Mouse (Mus musculus): ENCODE results near the gene Mapk11. TPM values are rescaled to one million over a fixed set of nuclear protein-coding genes. Genes with fewer than 3 reads are reported as not detected.

The Mapk11 gene
- total RNA-seq, 1 experiment: 6.6 TPM

DNA sequence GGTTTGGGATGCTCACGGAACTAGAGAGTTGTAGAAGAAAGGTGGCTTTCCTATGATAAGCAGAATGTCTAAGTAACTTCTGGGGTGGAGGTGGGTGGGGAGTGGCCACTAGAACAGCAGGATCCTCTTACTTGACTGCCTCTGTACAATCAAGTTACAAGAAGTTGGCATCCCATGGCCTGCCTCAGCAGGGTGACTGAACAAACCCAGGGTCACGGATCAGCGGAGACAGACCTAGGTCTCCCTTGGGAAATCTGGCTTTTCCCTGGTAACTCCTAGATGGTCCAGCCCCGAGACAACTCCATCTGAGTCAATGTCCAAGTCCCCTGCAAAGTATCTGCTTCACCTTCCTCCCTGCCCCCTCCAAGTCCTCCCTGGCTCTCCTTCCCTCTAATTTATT lies 1.5 kb downstream of the Mapk11 start:
- TF ChIP-seq MAFK (IDR thresholded peaks at IDR 0.05; ENCODE audit: insufficient read depth, low read depth, low read length): no peak
- TF ChIP-seq ZC3H11A (IDR thresholded peaks at IDR 0.05; ENCODE audit: borderline replicate concordance, low read depth, low read length): no peak
- no peak for TF ChIP-seq ZNF384 (IDR thresholded peaks at IDR 0.05; ENCODE audit: low read depth, low read length)
- no peak for TF ChIP-seq CHD2 (IDR thresholded peaks at IDR 0.05; ENCODE audit: low read depth, low read length)
- no peak for TF ChIP-seq HCFC1 (IDR thresholded peaks at IDR 0.05; ENCODE audit: borderline replicate concordance, insufficient read depth, low read length)
- DNase-seq (ENCODE audit: low read depth, low spot score): no peak
- Histone ChIP-seq H3K4me1 (ENCODE audit: control insufficient read depth in 2 of 2, insufficient read depth in 2 of 2, low read length in 2 of 2, poor library complexity in 1 of 2) (peaks cover 0 to 31% of the 10 kb centered on the region in 2 experiments; a peak in 3 of 4 replicates), H3K4me3 (ENCODE audit: insufficient read depth in 1 of 2, low read depth in 1 of 2, low read length in 2 of 2, poor library complexity in 1 of 2, severe bottlenecking in 1 of 2) (no peak overlapping the region), H3K9me3 (ENCODE audit: control insufficient read depth, insufficient read depth, low read depth, low read length) (no peaks in the 10 kb centered on the region), H3K27ac (ENCODE audit: insufficient read depth, low read depth, low read length, poor library complexity, severe bottlenecking) (no peak overlapping the region), H3K36me3 (ENCODE audit: control insufficient read depth, insufficient read depth, low read length, poor library complexity, severe bottlenecking) (peaks cover 4% of the 10 kb centered on the region; the same call in 1 of the 2 replicates), H3K9ac (ENCODE audit: insufficient read depth, low read depth, low read length, poor library complexity, severe bottlenecking) (no peak overlapping the region)
- in situ Hi-C loops (cut with MboI; ENCODE audit: low sequenced_read_pairs in 2 of 2, unreplicated experiment in 2 of 2): no loop called here

GRCm38 (mm10) chr15:89147456-89147855 lies 2.0 kb downstream of the Mapk11 start:
- peaks cover 0 to 27% of the 10 kb centered on the region in 2 experiments; a peak in 3 of 4 replicates for H3K4me1 ChIP-seq (ENCODE audit: control insufficient read depth in 2 of 2, insufficient read depth in 2 of 2, low read length in 2 of 2, poor library complexity in 1 of 2)
- no peaks in the 10 kb centered on the region for H3K9me3 ChIP-seq (ENCODE audit: control insufficient read depth, insufficient read depth, low read depth, low read length)
- H3K4me3 ChIP-seq (ENCODE audit: insufficient read depth in 1 of 2, low read depth in 1 of 2, low read length in 2 of 2, poor library complexity in 1 of 2, severe bottlenecking in 1 of 2): no peak overlapping the region
- H3K36me3 ChIP-seq (ENCODE audit: control insufficient read depth, insufficient read depth, low read length, poor library complexity, severe bottlenecking): peaks cover 4% of the 10 kb centered on the region; the same call in 1 of the 2 replicates
- DNase-seq (ENCODE audit: low read depth, low spot score): no peak
- in situ Hi-C loops (cut with MboI; ENCODE audit: low sequenced_read_pairs in 2 of 2, unreplicated experiment in 2 of 2): no loop called here
- H3K9ac ChIP-seq (ENCODE audit: insufficient read depth, low read depth, low read length, poor library complexity, severe bottlenecking): no peak overlapping the region
- no peak for TF ChIP-seq HCFC1 (IDR thresholded peaks at IDR 0.05; ENCODE audit: borderline replicate concordance, insufficient read depth, low read length)
- no peak for TF ChIP-seq CHD2 (IDR thresholded peaks at IDR 0.05; ENCODE audit: low read depth, low read length)
- H3K27ac ChIP-seq (ENCODE audit: insufficient read depth, low read depth, low read length, poor library complexity, severe bottlenecking): no peak overlapping the region

- TF ChIP-seq HCFC1 (IDR thresholded peaks at IDR 0.05; ENCODE audit: borderline replicate concordance, insufficient read depth, low read length) (no peak), CHD2 (IDR thresholded peaks at IDR 0.05; ENCODE audit: low read depth, low read length) (no peak), ZC3H11A (IDR thresholded peaks at IDR 0.05; ENCODE audit: borderline replicate concordance, low read depth, low read length) (no peak), MAFK (IDR thresholded peaks at IDR 0.05; ENCODE audit: insufficient read depth, low read depth, low read length) (no peak), ZNF384 (IDR thresholded peaks at IDR 0.05; ENCODE audit: low read depth, low read length) (no peak)
- H3K4me1 ChIP-seq (ENCODE audit: control insufficient read depth in 2 of 2, insufficient read depth in 2 of 2, low read length in 2 of 2, poor library complexity in 1 of 2): peaks cover 0 to 25% of the 10 kb centered on the region in 2 experiments; a peak in 3 of 4 replicates
- H3K27ac ChIP-seq (ENCODE audit: insufficient read depth, low read depth, low read length, poor library complexity, severe bottlenecking): no peak overlapping the region
- peak overlapping the region; percentile 45 to 65; a peak in 2 of 4 replicates for H3K4me3 ChIP-seq (ENCODE audit: insufficient read depth in 1 of 2, low read depth in 1 of 2, low read length in 2 of 2, poor library complexity in 1 of 2, severe bottlenecking in 1 of 2)
- peaks cover 4% of the 10 kb centered on the region; the same call in 1 of the 2 replicates for H3K36me3 ChIP-seq (ENCODE audit: control insufficient read depth, insufficient read depth, low read length, poor library complexity, severe bottlenecking)
- no peaks in the 10 kb centered on the region for H3K9me3 ChIP-seq (ENCODE audit: control insufficient read depth, insufficient read depth, low read depth, low read length)
- in situ Hi-C loops (cut with MboI; ENCODE audit: low sequenced_read_pairs in 2 of 2, unreplicated experiment in 2 of 2): no loop called here
- H3K9ac ChIP-seq (ENCODE audit: insufficient read depth, low read depth, low read length, poor library complexity, severe bottlenecking): 0 out of 2 replicates have a peak overlapping the region, but pooled peaks have one; percentile 1
- DNase-seq (ENCODE audit: low read depth, low spot score): no peak
These were observed 2.4 kb downstream of the Mapk11 start for GRCm38 (mm10) chr15:89147024-89147423.

DNA sequence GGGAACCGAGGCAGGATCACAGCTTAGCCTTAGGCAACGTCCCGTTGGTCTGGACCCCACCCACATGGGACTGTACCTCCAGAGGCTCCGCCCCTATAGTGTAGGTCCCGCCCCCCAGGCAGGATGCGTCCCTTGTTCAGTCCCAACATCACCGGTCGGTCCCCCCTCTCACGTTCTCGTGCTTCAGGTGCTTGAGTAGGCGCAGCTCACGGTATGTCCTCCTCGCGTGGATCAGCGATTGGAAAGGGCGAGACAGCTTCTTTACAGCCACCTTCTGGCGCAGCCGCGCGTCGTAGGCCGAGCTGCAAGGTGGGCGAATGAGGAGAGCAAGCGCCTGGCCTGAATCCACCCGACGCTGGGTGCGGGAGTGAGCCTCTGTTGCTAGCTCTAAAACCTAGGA lies 2.9 kb downstream of the Mapk11 start:
- no peak for TF ChIP-seq CHD2 (IDR thresholded peaks at IDR 0.05; ENCODE audit: low read depth, low read length)
- H3K9ac ChIP-seq (ENCODE audit: insufficient read depth, low read depth, low read length, poor library complexity, severe bottlenecking): 0 out of 2 replicates have a peak overlapping the region, but pooled peaks have one; percentile 1
- DNase-seq (ENCODE audit: low read depth, low spot score): peak; percentile 73
- in situ Hi-C loops (cut with MboI; ENCODE audit: low sequenced_read_pairs in 2 of 2, unreplicated experiment in 2 of 2): no loop called here
- no peaks in the 10 kb centered on the region for H3K9me3 ChIP-seq (ENCODE audit: control insufficient read depth, insufficient read depth, low read depth, low read length)
- peaks cover 4% of the 10 kb centered on the region; the same call in 1 of the 2 replicates for H3K36me3 ChIP-seq (ENCODE audit: control insufficient read depth, insufficient read depth, low read length, poor library complexity, severe bottlenecking)
- H3K27ac ChIP-seq (ENCODE audit: insufficient read depth, low read depth, low read length, poor library complexity, severe bottlenecking): no peak overlapping the region
- peak overlapping the region; percentile 45 to 65 for H3K4me3 ChIP-seq (ENCODE audit: insufficient read depth in 1 of 2, low read depth in 1 of 2, low read length in 2 of 2, poor library complexity in 1 of 2, severe bottlenecking in 1 of 2)
- peaks cover 0 to 26% of the 10 kb centered on the region in 2 experiments; a peak in 3 of 4 replicates for H3K4me1 ChIP-seq (ENCODE audit: control insufficient read depth in 2 of 2, insufficient read depth in 2 of 2, low read length in 2 of 2, poor library complexity in 1 of 2)

- H3K4me1 ChIP-seq (ENCODE audit: control insufficient read depth in 2 of 2, insufficient read depth in 2 of 2, low read length in 2 of 2, poor library complexity in 1 of 2): peaks cover 0 to 32% of the 10 kb centered on the region in 2 experiments; a peak in 3 of 4 replicates
- in situ Hi-C loops (cut with MboI; ENCODE audit: low sequenced_read_pairs in 2 of 2, unreplicated experiment in 2 of 2): no loop called here
- peaks cover 4% of the 10 kb centered on the region; the same call in 1 of the 2 replicates for H3K36me3 ChIP-seq (ENCODE audit: control insufficient read depth, insufficient read depth, low read length, poor library complexity, severe bottlenecking)
- no peak for DNase-seq (ENCODE audit: low read depth, low spot score)
- H3K9ac ChIP-seq (ENCODE audit: insufficient read depth, low read depth, low read length, poor library complexity, severe bottlenecking): peak overlapping the region; percentile 27; the same call in 1 of the 2 replicates
- TF ChIP-seq ZC3H11A (IDR thresholded peaks at IDR 0.05; ENCODE audit: borderline replicate concordance, low read depth, low read length): no peak
- no peak for TF ChIP-seq ZNF384 (IDR thresholded peaks at IDR 0.05; ENCODE audit: low read depth, low read length)
- no peak for TF ChIP-seq CHD2 (IDR thresholded peaks at IDR 0.05; ENCODE audit: low read depth, low read length)
- TF ChIP-seq MAFK (IDR thresholded peaks at IDR 0.05; ENCODE audit: insufficient read depth, low read depth, low read length): no peak
- no peak for TF ChIP-seq HCFC1 (IDR thresholded peaks at IDR 0.05; ENCODE audit: borderline replicate concordance, insufficient read depth, low read length)
- H3K4me3 ChIP-seq (ENCODE audit: insufficient read depth in 1 of 2, low read depth in 1 of 2, low read length in 2 of 2, poor library complexity in 1 of 2, severe bottlenecking in 1 of 2): peak overlapping the region; percentile 45 to 65; a peak in 2 of 4 replicates
- no peaks in the 10 kb centered on the region for H3K9me3 ChIP-seq (ENCODE audit: control insufficient read depth, insufficient read depth, low read depth, low read length)
- no peak overlapping the region for H3K27ac ChIP-seq (ENCODE audit: insufficient read depth, low read depth, low read length, poor library complexity, severe bottlenecking)
These were observed 3.5 kb downstream of the Mapk11 start for GRCm38 (mm10) chr15:89145813-89146350.
